Mouse (Mus musculus) adrenal gland, postnatal 36 days (tissue): ENCODE data around the gene Reps1. TPM values are rescaled to one million over a fixed set of nuclear protein-coding genes. Genes with fewer than 3 reads are reported as not detected.
"Not testable (repeated sequence)": the region's sequence is repeated elsewhere in the genome, so short reads cannot be mapped to it uniquely, and the experiment has no call there.

ENCODE experiments used
- DNase-seq, 2 experiments: peaks; one replicate each; pipeline ENCODE4 v3.0.0; 2021; ENCODE audit warnings: mixed read lengths in 1 of 2
- total RNA-seq, 2 experiments: library from RNA; stranded (reverse); gene quantifications; 2 replicates each; pipeline ENCODE4 v1.2.3; 2021

Gene Reps1
- total RNA-seq, 2 experiments from 2014 or later: 32.1 to 37.1 TPM

GRCm38 (mm10) chr10:18064606-18065228 is 9.1 kb downstream of the Reps1 start:
- no peak for DNase-seq

- no peak for DNase-seq
Observed at GRCm38 (mm10) chr10:18066031-18066439, 10.4 kb downstream of the Reps1 start.

GRCm38 (mm10) chr10:18067761-18068446 is 12.2 kb downstream of the Reps1 start:
- no peak for DNase-seq

- no peak for DNase-seq
Observed at GRCm38 (mm10) chr10:18068880-18069279, 13.2 kb downstream of the Reps1 start.

- no peak for DNase-seq
Observed at GRCm38 (mm10) chr10:18069576-18069975, 13.9 kb downstream of the Reps1 start.

GRCm38 (mm10) chr10:18070144-18070543 is 14.5 kb downstream of the Reps1 start:
- no peak for DNase-seq

GRCm38 (mm10) chr10:18070616-18071015 is 15.0 kb downstream of the Reps1 start:
- no peak for DNase-seq

GRCm38 (mm10) chr10:18072871-18073270 is 17.2 kb downstream of the Reps1 start:
- DNase-seq: no peak

GRCm38 (mm10) chr10:18074383-18075075 is 18.9 kb downstream of the Reps1 start:
- DNase-seq: no peak

- DNase-seq: no peak
Observed at GRCm38 (mm10) chr10:18075845-18076244, 20.2 kb downstream of the Reps1 start.

GRCm38 (mm10) chr10:18081536-18081935 is 25.9 kb downstream of the Reps1 start:
- DNase-seq: no peak

GRCm38 (mm10) chr10:18082772-18083171 is 27.1 kb downstream of the Reps1 start:
- no peak for DNase-seq

GRCm38 (mm10) chr10:18090691-18091090 is 35.0 kb downstream of the Reps1 start:
- DNase-seq: no peak

- DNase-seq: no peak
Observed at GRCm38 (mm10) chr10:18102166-18102565, 46.5 kb downstream of the Reps1 start.

GRCm38 (mm10) chr10:18107471-18107870 is 51.8 kb downstream of the Reps1 start:
- DNase-seq: no peak

GRCm38 (mm10) chr10:18110940-18111339 is 55.3 kb downstream of the Reps1 start:
- no peak for DNase-seq

- DNase-seq: no peak
Observed at GRCm38 (mm10) chr10:18113473-18114093, 57.9 kb downstream of the Reps1 start.

GRCm38 (mm10) chr10:18118336-18118735 is 62.7 kb downstream of the Reps1 start:
- no peak for DNase-seq

GRCm38 (mm10) chr10:18130276-18130675 is 74.6 kb downstream of the Reps1 start:
- no peak for DNase-seq

GRCm38 (mm10) chr10:18131666-18132650 is 76.3 kb downstream of the Reps1 start:
- DNase-seq: no peak

- DNase-seq: not testable (repeated sequence)
Observed at GRCm38 (mm10) chr10:18138853-18139503, 83.3 kb downstream of the Reps1 start.
